Mouse (Mus musculus): ENCODE results near the gene Fgf10.

DNA sequence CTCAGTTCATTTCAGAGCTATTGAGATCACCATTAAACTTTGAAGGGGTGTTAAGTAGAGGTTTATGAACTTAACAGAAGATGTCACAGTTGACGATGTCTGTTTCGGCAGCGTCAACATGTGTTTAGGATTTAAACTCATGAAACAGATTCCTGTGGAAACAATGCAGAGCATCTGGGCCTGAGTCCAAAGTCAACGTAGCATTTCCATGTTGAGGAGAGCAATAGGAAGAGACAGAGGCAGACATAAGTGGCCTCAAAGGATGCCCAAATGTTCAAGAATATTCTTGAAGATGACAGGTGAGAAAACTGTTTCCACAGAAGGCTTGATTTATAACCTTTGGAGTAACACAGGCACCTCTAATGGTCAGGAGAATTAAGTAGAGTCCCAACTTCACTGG is 84.4 kb downstream of the Fgf10 start:
- TF ChIP-seq CTCF (IDR thresholded peaks at IDR 0.05; ENCODE audit: low read depth, low read length): no peak
- TF ChIP-seq POLR2A (IDR thresholded peaks at IDR 0.05; ENCODE audit: borderline replicate concordance, low read depth, low read length): no peak

Measured in bone marrow macrophage, adult 2 months (primary cell).